12 mouse cellular contexts compared by ENCODE assay signal in the genomic region with DNA sequence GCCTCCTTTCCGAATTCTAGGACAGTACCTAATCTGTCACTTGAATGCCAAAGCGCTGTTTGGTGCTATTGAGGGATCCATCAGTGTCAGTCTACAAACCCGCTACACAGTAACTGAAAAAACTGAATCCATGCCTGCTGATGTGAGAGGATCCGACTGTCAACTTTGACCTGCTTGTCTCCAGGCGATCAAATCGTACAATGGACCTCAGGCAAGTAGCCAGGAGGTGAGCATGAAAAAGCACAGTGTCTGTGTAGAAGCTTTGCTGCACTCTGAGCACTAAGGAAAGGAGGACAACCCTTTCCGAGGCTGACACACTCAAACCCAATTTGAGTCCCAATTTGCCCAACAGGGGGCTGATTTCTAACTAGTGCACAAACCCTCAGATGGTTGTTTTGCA. TPM values are rescaled to one million over a fixed set of nuclear protein-coding genes. Genes with fewer than 3 reads are reported as not detected.
DNase-seq lines count a peak whose midpoint lies in the region; ATAC-seq and TF ChIP-seq lines count a peak whose summit lies in the region.
"Had no signal": no experiment of that assay in that cellular context is flagged by ENCODE, and none has a peak within 500 bp of the region (broad histone marks: within the 10 kb centered on the region; RNA-seq: fewer than 3 reads in every experiment).

No protein-coding gene starts in this region.

- DNase-seq in cerebellum, postnatal 10 days: peak; percentile 6 to 7
- DNase-seq in cerebellum, adult 8-10 months: no peak
- no peak for DNase-seq in heart, postnatal 14 days
- DNase-seq in layer of hippocampus, adult 2 months (ENCODE audit: low spot score in 2 of 2): no peak
- no peak for DNase-seq in layer of hippocampus, postnatal 25 days (ENCODE audit: extremely low spot score in 1 of 2, low spot score in 1 of 2)
- DNase-seq in brain, embryonic 14.5 days (ENCODE audit: low read depth): peak; percentile 62
- no peak for DNase-seq in frontal cortex, postnatal 10 days (ENCODE audit: low spot score in 2 of 2)
- DNase-seq: adrenal gland, postnatal 14 days; spleen, adult 18-20 months had no signal

- peaks cover 50% of the 10 kb centered on the region for H3K4me1 ChIP-seq in heart, embryonic 16.5 days (ENCODE audit: control insufficient read depth, insufficient read depth, low read length)

- H3K9ac ChIP-seq in heart, embryonic 16.5 days (ENCODE audit: low read length): peak overlapping the region; percentile 6; the same call in 1 of the 2 replicates

- WGBS in heart, embryonic 16.5 days: 57% methylated on average over 7 of the region's 7 CpGs

- H3K36me3 ChIP-seq in heart, embryonic 16.5 days (ENCODE audit: control insufficient read depth, insufficient read depth): no peaks in the 10 kb centered on the region

- no peaks in the 10 kb centered on the region for H3K9me3 ChIP-seq in heart, embryonic 16.5 days (replicated peaks; ENCODE audit: control insufficient read depth, low read length)

- peak; percentile 14; the same call in 1 of the 2 replicates for TF ChIP-seq CTCF in layer of hippocampus, adult 2 months (conservative IDR thresholded peaks at IDR 0.05)
- peak; percentile 9; the same call in 1 of the 2 replicates for TF ChIP-seq CTCF in brain, embryonic 14.5 days (IDR thresholded peaks at IDR 0.05; ENCODE audit: borderline replicate concordance, extremely low read depth, insufficient read depth, insufficient read length)

- intact Hi-C loops in heart, postnatal 14 days (cut with DNase I): no loop called here

- H3K4me3 ChIP-seq in heart, embryonic 16.5 days (ENCODE audit: low read length): no peak overlapping the region
- H3K4me3 ChIP-seq in layer of hippocampus, adult 2 months: no peak overlapping the region

- no peaks in the 10 kb centered on the region for H3K27me3 ChIP-seq in heart, embryonic 16.5 days (ENCODE audit: control insufficient read depth, insufficient read depth, low read length)

- TF ChIP-seq POLR2A in brain, embryonic 14.5 days (IDR thresholded peaks at IDR 0.05; ENCODE audit: borderline replicate concordance, extremely low read depth, insufficient read depth, insufficient read length, poor library complexity, severe bottlenecking): no peak

- peak overlapping the region; percentile 4; the same call in 1 of the 2 replicates for H3K4me2 ChIP-seq in heart, embryonic 16.5 days (ENCODE audit: low read depth, low read length)
- H3K4me2 ChIP-seq: liver, embryonic 11.5 days had no signal

- peak overlapping the region; percentile 88 for H3K27ac ChIP-seq in heart, embryonic 16.5 days (ENCODE audit: low read length)
- no peak overlapping the region for H3K27ac ChIP-seq in layer of hippocampus, adult 2 months

- no peak for ATAC-seq in heart, embryonic 16.5 days (replicated peaks; ENCODE audit: extremely low read depth, insufficient read depth, low FRiP score)

RNA-seq across cellular contexts. Expression of a gene that starts 24.0 kb away (rescaled TPM):
- polyA plus RNA-seq in heart, embryonic 16.5 days (2015; fragmentation: Nextera tagmentation; extraction: Ambion mirVana): 13.1 and 14.5 TPM in 2 replicates
- 10 to 100 TPM; 33.4 to 35.0 TPM for total RNA-seq in heart, postnatal 14 days (2021)
- 1 to 10 TPM; 7.1 to 8.4 TPM for total RNA-seq in layer of hippocampus, adult 2 months (2021)
- total RNA-seq in layer of hippocampus, postnatal 25 days (2021): 1 to 10 TPM; 8.4 to 9.9 TPM
- polyA plus RNA-seq in brain, embryonic 14.5 days (2012; rRNA removed): 27.6 and 40.4 TPM in 2 replicates
- total RNA-seq: common myeloid progenitor, adult 5-6 weeks had no signal

Comparison
In these comparisons a context has a peak if more than half of its experiments do, and no peak if none do; other contexts are left out.
1. DNase-seq: peak in cerebellum, postnatal 10 days (2 of 2) and brain, embryonic 14.5 days (single experiment); none in cerebellum, adult 8-10 months (single experiment), heart, postnatal 14 days (0 of 2), layer of hippocampus, adult 2 months (0 of 2), layer of hippocampus, postnatal 25 days (0 of 2) and frontal cortex, postnatal 10 days (0 of 2).